Mouse (Mus musculus) MEL (cell line): ENCODE measurements at regions not wholly inside any gene's neighbourhood (a gene's known extent, or its start where the extent isn't known, plus 50 kb on each side); places are given as distances from the start of the nearest gene placed in this dataset.

Experiments used
- DNase-seq: peaks from one replicate; pipeline ENCODE4 v3.0.0; 2011; ENCODE audit warnings: low read depth, low spot score
- H3K27ac ChIP-seq: 2 replicates; pipeline ENCODE4 v1.5.1; 2012; ENCODE audit warnings: low read depth, mild to moderate bottlenecking, control low read depth, low read length, moderate library complexity; ENCODE audit not compliant: control insufficient read depth
- H3K27me3 ChIP-seq, 2 experiments: fragments of 150-350 bp in 1 of 2; sonication (generic) in 1 of 2; 2 replicates each; pipeline ENCODE4 v1.6.1; 2012; ENCODE audit warnings: low read length in 2 of 2, mild to moderate bottlenecking in 2 of 2, improper control_type of control experiment in 1 of 2, moderate library complexity in 1 of 2; ENCODE audit not compliant: insufficient read depth in 2 of 2, control insufficient read depth in 1 of 2
- H3K36me3 ChIP-seq, 2 experiments: 2 replicates each; pipeline ENCODE4 v1.6.1; 2012 to 2014; ENCODE audit warnings: low read length in 2 of 2, improper control_type of control experiment in 1 of 2, inconsistent platforms in 1 of 2, mild to moderate bottlenecking in 1 of 2; ENCODE audit not compliant: insufficient read depth in 2 of 2, control insufficient read depth in 1 of 2
- H3K4me1 ChIP-seq, 2 experiments: fragments of 150-350 bp in 1 of 2; sonication (generic) in 1 of 2; 2 replicates each; pipeline ENCODE4 v1.6.1; 2012; ENCODE audit warnings: low read length in 2 of 2, improper control_type of control experiment in 1 of 2, mild to moderate bottlenecking in 1 of 2; ENCODE audit not compliant: insufficient read depth in 2 of 2, control insufficient read depth in 1 of 2
- H3K4me3 ChIP-seq, 2 experiments: fragments of 150-350 bp in 1 of 2; sonication (generic) in 1 of 2; 2 replicates each; pipeline ENCODE4 v1.5.1; 2012; ENCODE audit warnings: low read depth in 2 of 2, low read length in 2 of 2, mild to moderate bottlenecking in 2 of 2, moderate library complexity in 2 of 2, control low read depth in 1 of 2, improper control_type of control experiment in 1 of 2; ENCODE audit not compliant: control insufficient read depth in 1 of 2, insufficient read depth in 1 of 2
- H3K79me2 ChIP-seq: 2 replicates; pipeline ENCODE4 v1.6.1; 2012; ENCODE audit warnings: mild to moderate bottlenecking, low read length, moderate library complexity; ENCODE audit not compliant: control insufficient read depth, poor library complexity, insufficient read depth
- H3K9ac ChIP-seq: 2 replicates; pipeline ENCODE4 v1.6.1; 2012; ENCODE audit warnings: low read depth, mild to moderate bottlenecking, control low read depth, low read length, moderate library complexity; ENCODE audit not compliant: control insufficient read depth, poor library complexity, severe bottlenecking
- H3K9me3 ChIP-seq: fragments of 150-350 bp; sonication (generic); replicated peaks from 2 replicates; pipeline ENCODE4 v1.6.1; 2012; ENCODE audit warnings: mild to moderate bottlenecking, low read length, improper control_type of control experiment, moderate library complexity; ENCODE audit not compliant: insufficient read depth
- CTCF ChIP-seq, 3 experiments: IDR thresholded peaks in 2 of 3; conservative IDR thresholded peaks in 1 of 3; 2 replicates each; pipeline ENCODE4 v1.5.1; 2011 to 2012; ENCODE audit warnings: low read length in 3 of 3, low read depth in 2 of 3, mild to moderate bottlenecking in 2 of 3, improper control_type of control experiment in 1 of 3, inconsistent platforms in 1 of 3, mixed read lengths in 1 of 3, moderate library complexity in 1 of 3; ENCODE audit not compliant: control insufficient read depth in 1 of 3, insufficient read depth in 1 of 3, poor library complexity in 1 of 3, severe bottlenecking in 1 of 3
- JUND ChIP-seq: IDR thresholded peaks from 2 replicates; pipeline ENCODE4 v1.6.1; 2011; ENCODE audit warnings: low read depth, mild to moderate bottlenecking, improper control_type of control experiment, low read length
- KAT2A ChIP-seq: conservative IDR thresholded peaks from 2 replicates; pipeline ENCODE4 v1.6.1; 2012; ENCODE audit warnings: low read depth, low read length, improper control_type of control experiment, inconsistent platforms
- MAZ ChIP-seq: IDR thresholded peaks from 2 replicates; pipeline ENCODE4 v1.6.1; 2012; ENCODE audit warnings: low read depth, mild to moderate bottlenecking, inconsistent platforms, low read length, improper control_type of control experiment
- MYC ChIP-seq: IDR thresholded peaks from 2 replicates; pipeline ENCODE4 v1.6.1; 2011; ENCODE audit warnings: low read depth, mild to moderate bottlenecking, low read length, improper control_type of control experiment, moderate library complexity
- NRF1 ChIP-seq: IDR thresholded peaks from 2 replicates; pipeline ENCODE4 v1.6.1; 2014; ENCODE audit warnings: low read depth, mild to moderate bottlenecking, inconsistent platforms, low read length, improper control_type of control experiment, moderate library complexity; ENCODE audit not compliant: poor library complexity, insufficient read depth, severe bottlenecking
- RAD21 ChIP-seq: IDR thresholded peaks from 2 replicates; pipeline ENCODE4 v1.6.1; 2011; ENCODE audit warnings: mild to moderate bottlenecking, low read depth, low read length, improper control_type of control experiment
- RCOR1 ChIP-seq: IDR thresholded peaks from 2 replicates; pipeline ENCODE4 v1.6.1; 2012; ENCODE audit warnings: low read depth, mild to moderate bottlenecking, inconsistent platforms, low read length, improper control_type of control experiment
- TBP ChIP-seq: IDR thresholded peaks from 2 replicates; pipeline ENCODE4 v1.8.0; 2011; ENCODE audit warnings: low read depth, low read length, improper control_type of control experiment
- ZKSCAN1 ChIP-seq: IDR thresholded peaks from 2 replicates; pipeline ENCODE4 v1.6.1; 2012; ENCODE audit warnings: low read depth, mild to moderate bottlenecking, inconsistent platforms, low read length, improper control_type of control experiment, moderate library complexity
- ZMIZ1 ChIP-seq: IDR thresholded peaks from 2 replicates; pipeline ENCODE4 v1.6.1; 2012; ENCODE audit warnings: low read depth, mild to moderate bottlenecking, inconsistent platforms, low read length, improper control_type of control experiment, moderate library complexity

- no peak for TF ChIP-seq RCOR1
- no peak for TF ChIP-seq JUND
- TF ChIP-seq MAZ: no peak
- no peak for TF ChIP-seq KAT2A
- TF ChIP-seq ZMIZ1: no peak
- no peaks in the 10 kb centered on the region for H3K79me2 ChIP-seq
- no peaks in the 10 kb centered on the region for H3K4me1 ChIP-seq
- no peak for DNase-seq
- H3K9me3 ChIP-seq: no peaks in the 10 kb centered on the region
- no peaks in the 10 kb centered on the region for H3K36me3 ChIP-seq
- H3K9ac ChIP-seq: no peak overlapping the region
- H3K27me3 ChIP-seq: no peaks in the 10 kb centered on the region
- no peak overlapping the region for H3K4me3 ChIP-seq
- H3K27ac ChIP-seq: no peak overlapping the region
Observed at GRCm38 (mm10) chr10:117441979-117442803, 62.4 kb upstream of the Cpsf6 start.

DNA sequence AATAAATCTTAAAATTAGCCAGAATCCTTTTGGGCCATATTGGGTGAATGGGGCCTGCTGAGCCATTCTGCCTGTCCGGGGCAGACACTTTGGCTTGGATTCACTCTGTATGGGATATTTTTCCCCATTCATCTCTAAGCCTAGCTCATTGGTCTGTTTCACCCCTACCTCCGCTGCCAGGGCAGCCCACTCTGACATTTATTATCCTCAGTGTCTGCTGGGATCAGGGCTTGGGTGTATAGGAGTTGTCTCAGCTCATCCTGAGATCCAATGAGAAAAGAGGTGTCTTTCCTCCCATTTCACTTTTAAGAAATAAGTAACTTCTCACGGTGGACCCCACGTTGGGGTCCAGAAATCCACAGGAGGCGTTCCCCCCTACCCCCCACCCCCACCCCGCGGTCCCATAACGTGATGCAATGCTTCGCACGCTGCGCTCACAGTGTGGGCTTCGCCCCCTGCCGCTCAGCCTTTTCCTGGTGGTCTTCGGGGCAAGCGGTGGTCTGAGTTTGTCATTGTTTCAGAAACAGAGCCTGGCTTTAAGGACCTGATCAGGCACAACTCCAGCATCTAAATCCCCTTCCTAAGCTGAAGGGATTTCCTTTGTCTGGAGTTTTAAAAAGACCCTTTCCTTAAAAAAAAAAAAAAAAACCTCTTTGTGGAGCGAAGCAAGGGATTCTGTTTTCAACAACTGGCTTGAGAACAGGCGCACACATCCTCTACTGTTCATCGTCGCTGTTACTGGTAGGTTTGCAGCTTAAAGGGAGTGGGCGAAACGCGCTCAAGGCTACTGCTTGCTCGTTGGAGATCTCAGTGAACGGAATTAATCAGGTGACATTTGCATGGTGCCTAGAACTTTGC is 61.5 kb upstream of the Cpsf6 start:
- Histone ChIP-seq H3K9me3 (no peaks in the 10 kb centered on the region), H3K27me3 (no peaks in the 10 kb centered on the region), H3K36me3 (no peaks in the 10 kb centered on the region), H3K9ac (no peak overlapping the region), H3K4me3 (no peak overlapping the region), H3K4me1 (no peaks in the 10 kb centered on the region)
- no peak for DNase-seq
- no peak for TF ChIP-seq RAD21
- TF ChIP-seq ZKSCAN1: no peak
- TF ChIP-seq RCOR1: no peak
- no peak for TF ChIP-seq MYC
- no peak for TF ChIP-seq TBP
- no peak for TF ChIP-seq NRF1
- no peak for TF ChIP-seq CTCF (IDR thresholded peaks at IDR 0.05 in 2 of 3, conservative IDR thresholded peaks at IDR 0.05 in 1 of 3; ENCODE audit: control insufficient read depth in 1 of 3, insufficient read depth in 1 of 3, low read depth in 2 of 3, low read length in 3 of 3, poor library complexity in 1 of 3, severe bottlenecking in 1 of 3)
- TF ChIP-seq, all 39 proteins: peak for 0
- no peaks in the 10 kb centered on the region for H3K79me2 ChIP-seq
- H3K27ac ChIP-seq: no peak overlapping the region
